Mouse (Mus musculus): ENCODE measurements around the gene Srsf4. TPM values are rescaled to one million over a fixed set of nuclear protein-coding genes. Genes with fewer than 3 reads are reported as not detected.

Gene Srsf4
- polyA plus RNA-seq, 1 experiment from 2014 or later = 154 TPM

DNA sequence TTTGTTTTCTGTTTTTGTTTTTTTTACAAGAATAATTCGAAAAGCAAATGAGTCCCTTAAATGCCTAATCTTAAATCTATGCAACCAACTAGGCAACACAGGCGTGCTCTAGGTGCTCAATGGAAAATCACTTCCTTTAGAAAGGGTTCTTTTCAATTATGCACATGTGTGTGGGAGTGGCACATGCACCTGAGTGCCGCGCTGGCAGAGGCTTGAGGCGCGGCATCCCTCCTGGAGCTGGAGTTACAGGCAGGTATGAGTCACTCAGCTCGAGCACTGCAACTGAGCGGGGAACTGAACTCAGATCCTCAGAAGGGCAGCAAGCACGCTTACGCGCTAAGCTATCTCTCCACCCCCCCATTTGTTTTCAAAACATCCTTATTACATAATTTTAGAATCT, 74.4 kb downstream of the Srsf4 start:
- Histone ChIP-seq H3K27ac (replicated peaks) (no peak overlapping the region), H3K9me3 (no peaks in the 10 kb centered on the region), H3K4me1 (peaks cover 9% of the 10 kb centered on the region), H3K4me2 (replicated peaks) (no peak overlapping the region), H3K36me3 (peaks cover 2% of the 10 kb centered on the region; the same call in 1 of the 2 replicates), H3K4me3 (no peak overlapping the region), H3K9ac (replicated peaks) (no peak overlapping the region), H3K27me3 (no peaks in the 10 kb centered on the region)
- WGBS = 87% methylated on average over 11 of the region's 11 CpGs
- no peak for ATAC-seq (replicated peaks)

DNA sequence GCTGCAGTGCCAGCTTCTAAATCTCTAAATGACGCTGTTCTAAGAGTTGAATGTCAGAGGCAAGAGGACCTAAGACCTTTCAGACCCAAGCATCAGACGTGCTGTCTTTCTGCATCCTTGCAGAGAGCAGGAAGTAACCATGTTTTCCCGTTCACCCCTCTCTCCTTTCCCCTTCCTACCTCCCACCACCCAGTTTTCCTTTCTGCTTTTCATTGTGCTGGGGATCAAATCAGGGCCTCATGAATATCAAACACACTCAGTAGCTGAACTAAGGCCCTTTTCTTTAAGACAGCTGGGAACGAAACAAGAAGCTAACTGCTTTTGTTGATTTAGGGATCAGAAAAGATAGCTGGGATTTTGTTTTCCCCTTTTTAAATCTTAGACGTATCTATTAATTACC, 76.5 kb downstream of the Srsf4 start:
- peaks cover 9% of the 10 kb centered on the region for H3K4me1 ChIP-seq
- H3K4me2 ChIP-seq (replicated peaks) = no peak overlapping the region
- H3K27me3 ChIP-seq = no peaks in the 10 kb centered on the region
- WGBS = 21% methylated on average over 5 of the region's 5 CpGs
- H3K27ac ChIP-seq (replicated peaks) = no peak overlapping the region
- H3K36me3 ChIP-seq = peaks cover 2% of the 10 kb centered on the region; the same call in 1 of the 2 replicates
- H3K4me3 ChIP-seq = no peak overlapping the region
- H3K9ac ChIP-seq (replicated peaks) = no peak overlapping the region
- H3K9me3 ChIP-seq = no peaks in the 10 kb centered on the region
- no peak for ATAC-seq (replicated peaks)

DNA sequence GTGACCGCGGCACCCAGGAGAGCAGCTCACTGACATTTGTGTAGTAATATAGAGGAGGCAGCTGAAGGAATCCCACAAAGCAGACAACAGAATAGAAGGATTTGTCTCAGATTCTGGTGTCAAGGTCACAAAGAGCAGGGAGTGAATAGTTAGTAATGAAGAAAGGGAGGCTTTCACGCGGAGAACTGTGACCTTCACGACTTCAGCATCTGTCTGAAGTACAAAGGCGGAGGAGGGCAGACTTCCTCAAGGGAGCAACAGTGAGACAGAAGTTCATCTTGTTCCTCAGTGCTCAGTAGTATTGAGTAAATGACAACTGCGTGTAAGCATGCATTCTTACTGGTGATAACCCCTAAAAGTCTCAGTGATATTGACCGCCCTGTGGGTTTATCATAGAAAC, 77.2 kb downstream of the Srsf4 start:
- H3K27ac ChIP-seq (replicated peaks) = no peak overlapping the region
- H3K4me3 ChIP-seq = no peak overlapping the region
- WGBS = 53% methylated on average over 8 of the region's 8 CpGs
- no peak overlapping the region for H3K4me2 ChIP-seq (replicated peaks)
- H3K9ac ChIP-seq (replicated peaks) = no peak overlapping the region
- H3K4me1 ChIP-seq = peaks cover 9% of the 10 kb centered on the region
- H3K9me3 ChIP-seq = no peaks in the 10 kb centered on the region
- H3K27me3 ChIP-seq = no peaks in the 10 kb centered on the region
- peaks cover 8% of the 10 kb centered on the region; the same call in 1 of the 2 replicates for H3K36me3 ChIP-seq
- ATAC-seq (replicated peaks) = no peak

Other genes starting within 250 kb of the Srsf4 start
- gene Ptpru, start 35.3 kb upstream of the Srsf4 start, polyA plus RNA-seq (2015; fragmentation: Nextera tagmentation; extraction: Ambion mirVana) = 23.9 and 25.2 TPM in 2 replicates
- 40.2 and 41.2 TPM in 2 replicates for gene Mecr, start 30.1 kb upstream of the Srsf4 start, polyA plus RNA-seq (2015; fragmentation: Nextera tagmentation; extraction: Ambion mirVana)
- gene Tmem200b, start 48.2 kb downstream of the Srsf4 start, polyA plus RNA-seq (2015; fragmentation: Nextera tagmentation; extraction: Ambion mirVana) = 0.17 and 0.22 TPM in 2 replicates
- gene Gm10300, start 201.1 kb downstream of the Srsf4 start, polyA plus RNA-seq (2015; fragmentation: Nextera tagmentation; extraction: Ambion mirVana) = 0.08 TPM in 1 of 2 replicates, not detected in the other
- gene Epb41, start 201.7 kb downstream of the Srsf4 start, polyA plus RNA-seq (2015; fragmentation: Nextera tagmentation; extraction: Ambion mirVana) = 73.3 and 73.7 TPM in 2 replicates

Measured in forebrain, embryonic 15.5 days (tissue).